Mouse (Mus musculus): Measurements from ENCODE around the gene Olfr585. TPM values are rescaled to one million over a fixed set of nuclear protein-coding genes. Genes with fewer than 3 reads are reported as not detected.

Gene Olfr585
- not detected in 2 replicates for total RNA-seq (2014; fragmentation: Nextera tagmentation)
- not detected in 2 replicates for total RNA-seq (2017)

DNA sequence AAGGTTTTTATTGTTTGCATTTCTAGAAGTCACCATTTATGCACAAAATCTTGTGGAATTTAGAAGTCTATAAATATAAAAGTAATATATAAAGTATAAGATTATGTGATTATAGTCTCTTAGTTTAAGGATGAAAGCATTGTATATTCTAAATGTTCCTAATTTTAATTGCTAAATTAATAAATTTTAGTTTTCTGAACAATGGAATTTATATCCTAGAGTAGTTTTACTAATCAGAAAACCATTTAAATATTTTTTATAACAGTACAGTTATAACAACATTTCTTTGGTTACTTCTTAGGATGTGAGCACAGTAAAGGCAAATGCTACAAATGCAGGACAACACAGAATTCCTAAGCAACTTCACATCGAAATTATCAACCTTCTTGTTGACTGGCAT lies at the start of gene Olfr585:
TSS of gene Olfr585 (plus strand) at position 301 of the 400 bp plus-strand sequence.
- no peak for ATAC-seq (replicated peaks; ENCODE audit: low FRiP score, low TSS enrichment, poor library complexity, severe bottlenecking)

DNA sequence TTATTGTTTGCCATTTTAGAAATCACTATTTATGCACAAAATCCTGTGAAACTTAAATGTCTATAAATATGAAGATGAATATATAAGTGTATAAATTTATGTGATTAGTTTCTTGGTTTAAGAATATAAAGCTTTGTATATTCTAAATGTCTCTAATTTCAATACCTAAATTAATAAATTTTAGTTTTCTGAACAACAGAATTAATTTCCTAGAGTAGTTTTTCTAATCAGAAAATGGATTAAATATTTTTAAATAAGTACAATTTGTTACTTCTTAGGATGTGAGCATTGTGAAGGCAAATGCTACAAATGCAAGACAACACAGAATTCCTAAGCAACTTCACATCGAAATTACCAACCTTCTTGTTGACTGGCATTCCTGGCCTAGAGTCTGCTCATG lies 46.5 kb upstream of the Olfr585 start, which contains the start of gene Olfr583:
TSS of gene Olfr583 (plus strand) at position 301 of the 400 bp plus-strand sequence.
- ATAC-seq (replicated peaks; ENCODE audit: low FRiP score, low TSS enrichment, poor library complexity, severe bottlenecking): no peak

DNA sequence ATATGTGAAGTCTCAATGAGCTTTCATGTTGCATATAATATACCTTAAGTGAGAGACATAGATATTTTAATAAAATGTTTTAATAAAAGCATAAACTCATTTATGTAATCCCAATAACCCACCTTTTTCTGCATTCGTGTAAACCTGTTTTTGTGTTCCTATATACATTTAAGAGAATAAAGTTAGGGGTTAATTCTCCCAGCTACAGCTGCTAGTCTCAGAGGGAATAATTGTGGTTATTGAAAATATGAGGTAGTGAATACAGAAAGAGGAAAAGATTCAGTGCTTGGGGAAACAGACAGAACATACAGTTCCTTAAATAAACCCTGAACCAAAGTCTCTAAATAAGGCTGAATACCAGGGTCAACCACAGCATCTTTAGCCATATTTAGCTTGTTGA lies 15.9 kb upstream of the Olfr585 start, which contains the start of gene Olfr584:
TSS of gene Olfr584 (plus strand) at position 301 of the 400 bp plus-strand sequence.
- ATAC-seq (replicated peaks; ENCODE audit: low FRiP score, low TSS enrichment, poor library complexity, severe bottlenecking): no peak

DNA sequence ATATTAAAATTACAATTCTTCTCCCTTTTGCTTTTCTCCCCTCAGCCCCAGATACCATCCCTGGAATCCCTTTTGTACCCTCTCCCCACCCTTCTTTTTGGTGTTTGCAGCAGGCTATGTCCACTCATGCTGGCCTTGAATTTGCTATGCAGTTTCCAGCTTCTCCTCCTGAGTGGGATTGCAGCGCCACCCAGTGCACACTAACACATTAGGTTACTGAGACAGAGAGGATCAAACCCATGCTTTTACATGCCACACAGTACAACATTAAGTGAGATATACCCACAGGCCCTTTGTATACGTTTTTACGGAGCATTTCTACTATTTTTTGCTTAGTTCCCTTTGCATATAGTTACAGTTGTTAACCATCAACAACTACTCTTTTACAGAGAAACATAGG lies 21.9 kb downstream of the Olfr585 start:
- ATAC-seq (replicated peaks; ENCODE audit: low FRiP score, low TSS enrichment, poor library complexity, severe bottlenecking): no peak

- ATAC-seq (replicated peaks; ENCODE audit: low FRiP score, low TSS enrichment, poor library complexity, severe bottlenecking): no peak
Observed at GRCm38 (mm10) chr7:103125538-103125937, 28.0 kb downstream of the Olfr585 start, which contains the start of gene Olfr586. Olfr586 (minus strand) TSS chr7:103125638.

DNA sequence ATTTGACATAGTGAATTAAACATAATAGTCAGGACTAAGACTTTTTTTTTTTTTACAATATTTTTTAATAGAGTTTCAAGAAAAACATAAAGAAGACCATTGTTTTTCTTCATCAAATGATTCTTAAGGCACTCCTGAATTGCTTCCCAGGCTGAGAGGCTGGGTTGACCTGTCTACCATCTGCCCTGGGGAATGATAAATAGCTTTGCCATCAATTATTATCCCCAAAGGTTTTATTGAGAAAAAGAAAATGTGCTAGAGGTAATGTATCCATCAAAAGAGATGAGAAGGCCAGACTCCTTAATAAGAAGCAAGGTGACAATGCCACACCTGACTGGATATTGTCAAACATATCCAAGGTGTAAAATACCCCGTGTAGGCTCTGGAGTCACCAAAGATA lies 43.1 kb downstream of the Olfr585 start, which contains the start of gene Olfr588-ps1:
TSS of gene Olfr588-ps1 (plus strand) at position 301 of the 400 bp plus-strand sequence.
- no peak for ATAC-seq (replicated peaks; ENCODE audit: low FRiP score, low TSS enrichment, poor library complexity, severe bottlenecking)

Other genes starting within 250 kb of the Olfr585 start
- gene Olfr566, start 239.0 kb upstream of the Olfr585 start, total RNA-seq (2014; fragmentation: Nextera tagmentation): not detected in 2 replicates
- gene Olfr566, start 239.0 kb upstream of the Olfr585 start, total RNA-seq (2017): not detected in 2 replicates
- not detected in 2 replicates for gene Olfr568, start 220.6 kb upstream of the Olfr585 start, total RNA-seq (2014; fragmentation: Nextera tagmentation)
- not detected in 2 replicates for gene Olfr568, start 220.6 kb upstream of the Olfr585 start, total RNA-seq (2017)
- gene Olfr569, start 206.8 kb upstream of the Olfr585 start, total RNA-seq (2014; fragmentation: Nextera tagmentation): not detected in 2 replicates
- gene Olfr569, start 206.8 kb upstream of the Olfr585 start, total RNA-seq (2017): not detected in 2 replicates
- not detected in 2 replicates for gene Olfr570, start 203.1 kb upstream of the Olfr585 start, total RNA-seq (2014; fragmentation: Nextera tagmentation)
- gene Olfr570, start 203.1 kb upstream of the Olfr585 start, total RNA-seq (2017): not detected in 2 replicates
- not detected in 2 replicates for gene Olfr571, start 180.2 kb upstream of the Olfr585 start, total RNA-seq (2014; fragmentation: Nextera tagmentation)
- gene Olfr571, start 180.2 kb upstream of the Olfr585 start, total RNA-seq (2017): not detected in 2 replicates
- not detected in 2 replicates for gene Olfr572, start 173.3 kb upstream of the Olfr585 start, total RNA-seq (2014; fragmentation: Nextera tagmentation)
- gene Olfr572, start 173.3 kb upstream of the Olfr585 start, total RNA-seq (2017): not detected in 2 replicates
- gene Olfr573-ps1, start 155.1 kb upstream of the Olfr585 start, total RNA-seq (2014; fragmentation: Nextera tagmentation): not detected in 2 replicates
- not detected in 2 replicates for gene Olfr573-ps1, start 155.1 kb upstream of the Olfr585 start, total RNA-seq (2017)
- gene Olfr574, start 149.3 kb upstream of the Olfr585 start, total RNA-seq (2014; fragmentation: Nextera tagmentation): not detected in 2 replicates
- not detected in 2 replicates for gene Olfr574, start 149.3 kb upstream of the Olfr585 start, total RNA-seq (2017)
- gene Olfr575, start 138.9 kb upstream of the Olfr585 start, total RNA-seq (2014; fragmentation: Nextera tagmentation): not detected in 2 replicates
- gene Olfr575, start 138.9 kb upstream of the Olfr585 start, total RNA-seq (2017): not detected in 2 replicates
- gene Olfr576, start 135.1 kb upstream of the Olfr585 start, total RNA-seq (2014; fragmentation: Nextera tagmentation): not detected in 2 replicates
- not detected in 2 replicates for gene Olfr576, start 135.1 kb upstream of the Olfr585 start, total RNA-seq (2017)
- not detected in 2 replicates for gene Olfr577, start 121.8 kb upstream of the Olfr585 start, total RNA-seq (2014; fragmentation: Nextera tagmentation)
- not detected in 2 replicates for gene Olfr577, start 121.8 kb upstream of the Olfr585 start, total RNA-seq (2017)
- not detected in 2 replicates for gene Olfr578, start 108.4 kb upstream of the Olfr585 start, total RNA-seq (2014; fragmentation: Nextera tagmentation)
- not detected in 2 replicates for gene Olfr578, start 108.4 kb upstream of the Olfr585 start, total RNA-seq (2017)
- not detected in 2 replicates for gene Olfr582, start 59.7 kb upstream of the Olfr585 start, total RNA-seq (2014; fragmentation: Nextera tagmentation)
- not detected in 2 replicates for gene Olfr582, start 59.7 kb upstream of the Olfr585 start, total RNA-seq (2017)
- gene Olfr583, start 46.4 kb upstream of the Olfr585 start, total RNA-seq (2014; fragmentation: Nextera tagmentation): not detected in 2 replicates
- not detected in 2 replicates for gene Olfr583, start 46.4 kb upstream of the Olfr585 start, total RNA-seq (2017)
- gene Olfr584, start 15.8 kb upstream of the Olfr585 start, total RNA-seq (2014; fragmentation: Nextera tagmentation): not detected in 2 replicates
- not detected in 2 replicates for gene Olfr584, start 15.8 kb upstream of the Olfr585 start, total RNA-seq (2017)
- not detected in 2 replicates for gene Olfr586, start 27.9 kb downstream of the Olfr585 start, total RNA-seq (2014; fragmentation: Nextera tagmentation)
- not detected in 2 replicates for gene Olfr586, start 27.9 kb downstream of the Olfr585 start, total RNA-seq (2017)
- gene Olfr588-ps1, start 43.2 kb downstream of the Olfr585 start, total RNA-seq (2014; fragmentation: Nextera tagmentation): not detected in 2 replicates
- gene Olfr588-ps1, start 43.2 kb downstream of the Olfr585 start, total RNA-seq (2017): not detected in 2 replicates
- not detected in 2 replicates for gene Olfr589, start 58.6 kb downstream of the Olfr585 start, total RNA-seq (2014; fragmentation: Nextera tagmentation)
- not detected in 2 replicates for gene Olfr589, start 58.6 kb downstream of the Olfr585 start, total RNA-seq (2017)
- gene Olfr591, start 80.6 kb downstream of the Olfr585 start, total RNA-seq (2014; fragmentation: Nextera tagmentation): not detected in 2 replicates
- not detected in 2 replicates for gene Olfr591, start 80.6 kb downstream of the Olfr585 start, total RNA-seq (2017)
- gene Olfr592, start 87.1 kb downstream of the Olfr585 start, total RNA-seq (2014; fragmentation: Nextera tagmentation): not detected in 2 replicates
- gene Olfr592, start 87.1 kb downstream of the Olfr585 start, total RNA-seq (2017): not detected in 2 replicates
- not detected in 2 replicates for gene Olfr593, start 114.1 kb downstream of the Olfr585 start, total RNA-seq (2014; fragmentation: Nextera tagmentation)
- gene Olfr593, start 114.1 kb downstream of the Olfr585 start, total RNA-seq (2017): not detected in 2 replicates
- not detected in 2 replicates for gene Olfr594, start 119.3 kb downstream of the Olfr585 start, total RNA-seq (2014; fragmentation: Nextera tagmentation)
- gene Olfr594, start 119.3 kb downstream of the Olfr585 start, total RNA-seq (2017): not detected in 2 replicates
- not detected in 2 replicates for gene Usp17ld, start 154.8 kb downstream of the Olfr585 start, total RNA-seq (2014; fragmentation: Nextera tagmentation)
- gene Usp17ld, start 154.8 kb downstream of the Olfr585 start, total RNA-seq (2017): not detected in 2 replicates
- gene Olfr596, start 207.9 kb downstream of the Olfr585 start, total RNA-seq (2014; fragmentation: Nextera tagmentation): not detected in 2 replicates
- gene Olfr596, start 207.9 kb downstream of the Olfr585 start, total RNA-seq (2017): not detected in 2 replicates
- gene Olfr597, start 218.6 kb downstream of the Olfr585 start, total RNA-seq (2014; fragmentation: Nextera tagmentation): not detected in 2 replicates
- gene Olfr597, start 218.6 kb downstream of the Olfr585 start, total RNA-seq (2017): not detected in 2 replicates
- gene Olfr598, start 225.8 kb downstream of the Olfr585 start, total RNA-seq (2014; fragmentation: Nextera tagmentation): not detected in 2 replicates
- not detected in 2 replicates for gene Olfr598, start 225.8 kb downstream of the Olfr585 start, total RNA-seq (2017)
- not detected in 2 replicates for gene Olfr599, start 238.2 kb downstream of the Olfr585 start, total RNA-seq (2014; fragmentation: Nextera tagmentation)
- not detected in 2 replicates for gene Olfr599, start 238.2 kb downstream of the Olfr585 start, total RNA-seq (2017)